ENCODE assay signal across 8 mouse cellular contexts in genomic region chr19:6418984-6419692, GRCm38 (mm10). TPM values are rescaled to one million over a fixed set of nuclear protein-coding genes. Genes with fewer than 3 reads are reported as not detected.
DNase-seq lines count a peak whose midpoint lies in the region; ATAC-seq and TF ChIP-seq lines count a peak whose summit lies in the region.

No protein-coding gene starts in this region.

- H3K4me1 ChIP-seq in liver, embryonic 16.5 days (ENCODE audit: control insufficient read depth, low read depth, low read length): peaks cover 4% of the 10 kb centered on the region
- peaks cover 6% of the 10 kb centered on the region; the same call in 1 of the 2 replicates for H3K4me1 ChIP-seq in liver, postnatal 0 days (ENCODE audit: insufficient read depth)
- H3K4me1 ChIP-seq in hindbrain, embryonic 15.5 days (replicated peaks): peaks cover 81% of the 10 kb centered on the region
- peaks cover 67% of the 10 kb centered on the region for H3K4me1 ChIP-seq in neural tube, embryonic 12.5 days

- no peak overlapping the region for H3K27ac ChIP-seq in liver, embryonic 16.5 days (ENCODE audit: low read length)
- H3K27ac ChIP-seq in liver, postnatal 0 days (ENCODE audit: low read depth): no peak overlapping the region
- peak overlapping the region; percentile 97 for H3K27ac ChIP-seq in hindbrain, embryonic 15.5 days (replicated peaks)
- peak overlapping the region; percentile 66 for H3K27ac ChIP-seq in neural tube, embryonic 12.5 days

- H3K27me3 ChIP-seq in liver, embryonic 16.5 days (ENCODE audit: control insufficient read depth, insufficient read depth, low read depth, low read length): peaks cover 48% of the 10 kb centered on the region
- peaks cover 49% of the 10 kb centered on the region for H3K27me3 ChIP-seq in liver, postnatal 0 days (ENCODE audit: insufficient read depth, low read length)
- no peaks in the 10 kb centered on the region for H3K27me3 ChIP-seq in hindbrain, embryonic 15.5 days
- H3K27me3 ChIP-seq in neural tube, embryonic 12.5 days (replicated peaks): peaks cover 43% of the 10 kb centered on the region

- no peaks in the 10 kb centered on the region for H3K9me3 ChIP-seq in liver, embryonic 16.5 days (replicated peaks; ENCODE audit: control insufficient read depth, low read length)
- no peaks in the 10 kb centered on the region for H3K9me3 ChIP-seq in liver, postnatal 0 days (ENCODE audit: low read length)
- no peaks in the 10 kb centered on the region for H3K9me3 ChIP-seq in hindbrain, embryonic 15.5 days
- no peaks in the 10 kb centered on the region for H3K9me3 ChIP-seq in neural tube, embryonic 12.5 days

- no peak for TF ChIP-seq CTCF in liver, postnatal 0 days (IDR thresholded peaks at IDR 0.05; ENCODE audit: low read depth)

- 5% methylated on average over 20 of the region's 23 CpGs for WGBS in liver, embryonic 16.5 days (ENCODE audit: insufficient replicate concordance)
- WGBS in liver, postnatal 0 days (ENCODE audit: insufficient replicate concordance): 11% methylated on average over 19 of the region's 23 CpGs
- WGBS in hindbrain, embryonic 15.5 days: 6% methylated on average over 20 of the region's 23 CpGs
- WGBS in neural tube, embryonic 12.5 days: 5% methylated on average over 22 of the region's 23 CpGs

- H3K4me3 ChIP-seq in liver, embryonic 16.5 days (ENCODE audit: low read depth, low read length): no peak overlapping the region
- H3K4me3 ChIP-seq in liver, postnatal 0 days (ENCODE audit: low read depth, low read length): no peak overlapping the region
- H3K4me3 ChIP-seq in hindbrain, embryonic 15.5 days: peak overlapping the region; percentile 74
- H3K4me3 ChIP-seq in neural tube, embryonic 12.5 days: peak overlapping the region; percentile 60

- no peak for ATAC-seq in cerebellum, adult (ENCODE audit: insufficient number of reproducible peaks, low FRiP score, low TSS enrichment)
- ATAC-seq in liver, embryonic 16.5 days (ENCODE audit: low read depth): no peak
- no peak for ATAC-seq in liver, postnatal 0 days
- ATAC-seq in hindbrain, embryonic 15.5 days (ENCODE audit: low FRiP score, low read depth): peak; percentile 5; the same call in 1 of the 2 replicates
- 0 out of 2 replicates have a peak, but pooled peaks have one; percentile 15 for ATAC-seq in neural tube, embryonic 12.5 days (ENCODE audit: low FRiP score, low read depth)
- no peak for ATAC-seq in activated CD4-positive, CD25-positive, alpha-beta regulatory T cell, adult 4 months

- TF ChIP-seq EP300 in liver, postnatal 0 days (IDR thresholded peaks at IDR 0.05; ENCODE audit: low read depth): no peak

- DNase-seq in cerebellum, adult 9-10 months: peak; percentile 63
- no peak for DNase-seq in liver, postnatal 0 days
- DNase-seq in kidney, postnatal 14 days: no peak

- H3K9ac ChIP-seq in liver, embryonic 16.5 days (ENCODE audit: low read depth, low read length): no peak overlapping the region
- no peak overlapping the region for H3K9ac ChIP-seq in liver, postnatal 0 days (replicated peaks)
- peak overlapping the region; percentile 85 for H3K9ac ChIP-seq in hindbrain, embryonic 15.5 days
- H3K9ac ChIP-seq in neural tube, embryonic 12.5 days: peak overlapping the region; percentile 80

- H3K4me2 ChIP-seq in liver, embryonic 16.5 days (ENCODE audit: low read depth, low read length): 0 out of 2 replicates have a peak overlapping the region, but pooled peaks have one; percentile 79
- H3K4me2 ChIP-seq in liver, postnatal 0 days (ENCODE audit: low read depth, low read length): no peak overlapping the region
- peak overlapping the region; percentile 88 for H3K4me2 ChIP-seq in hindbrain, embryonic 15.5 days
- peak overlapping the region; percentile 83 for H3K4me2 ChIP-seq in neural tube, embryonic 12.5 days (replicated peaks)

- no peaks in the 10 kb centered on the region for H3K36me3 ChIP-seq in liver, embryonic 16.5 days (ENCODE audit: control insufficient read depth, insufficient read depth)
- no peaks in the 10 kb centered on the region for H3K36me3 ChIP-seq in liver, postnatal 0 days (replicated peaks; ENCODE audit: insufficient read depth, low read length)
- no peaks in the 10 kb centered on the region for H3K36me3 ChIP-seq in hindbrain, embryonic 15.5 days
- no peaks in the 10 kb centered on the region for H3K36me3 ChIP-seq in neural tube, embryonic 12.5 days

RNA-seq across cellular contexts. Expression of gene Nrxn2, which starts 0.6 kb away (rescaled TPM):
- polyA plus RNA-seq in liver, embryonic 16.5 days (2015; fragmentation: Nextera tagmentation; extraction: Ambion mirVana): 0.39 and 0.50 TPM in 2 replicates
- polyA plus RNA-seq in liver, postnatal 0 days (2015; fragmentation: Nextera tagmentation; extraction: Ambion mirVana): 0.96 and 0.97 TPM in 2 replicates
- 44.3 and 46.6 TPM in 2 replicates for polyA plus RNA-seq in hindbrain, embryonic 15.5 days (2015; fragmentation: Nextera tagmentation; extraction: Ambion mirVana)
- 31.2 and 32.9 TPM in 2 replicates for polyA plus RNA-seq in neural tube, embryonic 12.5 days (2016; fragmentation: Nextera tagmentation; extraction: Ambion mirVana)
- under 1 TPM in 1 of 2 experiments, not detected in 1; 0.16 TPM for polyA plus RNA-seq in activated CD4-positive, CD25-positive, alpha-beta regulatory T cell, adult 4 months (2017; shearing (Covaris generic))

RNA-seq across cellular contexts. Expression of gene Rasgrp2, which starts 20.0 kb away (rescaled TPM):
- polyA plus RNA-seq in liver, embryonic 16.5 days (2015; fragmentation: Nextera tagmentation; extraction: Ambion mirVana): 78.8 and 81.7 TPM in 2 replicates
- polyA plus RNA-seq in liver, postnatal 0 days (2015; fragmentation: Nextera tagmentation; extraction: Ambion mirVana): 90.7 and 93.5 TPM in 2 replicates
- polyA plus RNA-seq in hindbrain, embryonic 15.5 days (2015; fragmentation: Nextera tagmentation; extraction: Ambion mirVana): 140 and 148 TPM in 2 replicates
- polyA plus RNA-seq in neural tube, embryonic 12.5 days (2016; fragmentation: Nextera tagmentation; extraction: Ambion mirVana): 26.4 and 28.3 TPM in 2 replicates
- polyA plus RNA-seq in activated CD4-positive, CD25-positive, alpha-beta regulatory T cell, adult 4 months (2017; shearing (Covaris generic)): 100 to 1,000 TPM; 128 to 133 TPM

RNA-seq across cellular contexts. Expression of gene Pygm, which starts 34.9 kb away (rescaled TPM):
- 5.8 and 11.2 TPM in 2 replicates for polyA plus RNA-seq in liver, embryonic 16.5 days (2015; fragmentation: Nextera tagmentation; extraction: Ambion mirVana)
- 2.5 and 8.9 TPM in 2 replicates for polyA plus RNA-seq in liver, postnatal 0 days (2015; fragmentation: Nextera tagmentation; extraction: Ambion mirVana)
- 7.0 and 7.6 TPM in 2 replicates for polyA plus RNA-seq in hindbrain, embryonic 15.5 days (2015; fragmentation: Nextera tagmentation; extraction: Ambion mirVana)
- 4.7 and 5.5 TPM in 2 replicates for polyA plus RNA-seq in neural tube, embryonic 12.5 days (2016; fragmentation: Nextera tagmentation; extraction: Ambion mirVana)
- 1 to 10 TPM; 3.7 to 8.0 TPM for polyA plus RNA-seq in activated CD4-positive, CD25-positive, alpha-beta regulatory T cell, adult 4 months (2017; shearing (Covaris generic))

RNA-seq across cellular contexts. Expression of gene Sf1, which starts 55.6 kb away (rescaled TPM):
- polyA plus RNA-seq in liver, embryonic 16.5 days (2015; fragmentation: Nextera tagmentation; extraction: Ambion mirVana): 52.1 and 58.4 TPM in 2 replicates
- 34.6 and 35.7 TPM in 2 replicates for polyA plus RNA-seq in liver, postnatal 0 days (2015; fragmentation: Nextera tagmentation; extraction: Ambion mirVana)
- 103 and 117 TPM in 2 replicates for polyA plus RNA-seq in hindbrain, embryonic 15.5 days (2015; fragmentation: Nextera tagmentation; extraction: Ambion mirVana)
- polyA plus RNA-seq in neural tube, embryonic 12.5 days (2016; fragmentation: Nextera tagmentation; extraction: Ambion mirVana): 171 TPM in 2 replicates
- polyA plus RNA-seq in activated CD4-positive, CD25-positive, alpha-beta regulatory T cell, adult 4 months (2017; shearing (Covaris generic)): 10 to 100 TPM; 47.6 to 48.6 TPM

Comparison
In these comparisons a context has a peak if more than half of its experiments do, and no peak if none do; other contexts are left out.
1. ATAC-seq: peak in hindbrain, embryonic 15.5 days (single experiment) and neural tube, embryonic 12.5 days (single experiment); none in cerebellum, adult (single experiment), liver, embryonic 16.5 days (single experiment), liver, postnatal 0 days (single experiment) and activated CD4-positive, CD25-positive, alpha-beta regulatory T cell, adult 4 months (single experiment).
2. H3K27ac ChIP-seq: peak in hindbrain, embryonic 15.5 days (single experiment) and neural tube, embryonic 12.5 days (single experiment); none in liver, embryonic 16.5 days (single experiment) and liver, postnatal 0 days (single experiment).
3. H3K4me3 ChIP-seq: peak in hindbrain, embryonic 15.5 days (single experiment) and neural tube, embryonic 12.5 days (single experiment); none in liver, embryonic 16.5 days (single experiment) and liver, postnatal 0 days (single experiment).
4. H3K9ac ChIP-seq: peak in hindbrain, embryonic 15.5 days (single experiment) and neural tube, embryonic 12.5 days (single experiment); none in liver, embryonic 16.5 days (single experiment) and liver, postnatal 0 days (single experiment).
5. RNA of gene Nrxn2, which starts 0.6 kb away (polyA plus RNA-seq): 44.3 to 46.6 TPM in hindbrain, embryonic 15.5 days and 31.2 to 32.9 TPM in neural tube, embryonic 12.5 days; 0.96 to 0.97 TPM in liver, postnatal 0 days, 0.39 to 0.50 TPM in liver, embryonic 16.5 days and 0.16 TPM in activated CD4-positive, CD25-positive, alpha-beta regulatory T cell, adult 4 months; every median in the first group is over 10 times any median in the second.